Mouse (Mus musculus): ENCODE results near the gene Drc3. TPM values are rescaled to one million over a fixed set of nuclear protein-coding genes. Genes with fewer than 3 reads are reported as not detected.
"Not testable (repeated sequence)": the region's sequence is repeated elsewhere in the genome, so short reads cannot be mapped to it uniquely, and the experiment has no call there.

Gene Drc3
- polyA plus RNA-seq, 1 experiment from 2014 or later = 2.5 TPM

DNA sequence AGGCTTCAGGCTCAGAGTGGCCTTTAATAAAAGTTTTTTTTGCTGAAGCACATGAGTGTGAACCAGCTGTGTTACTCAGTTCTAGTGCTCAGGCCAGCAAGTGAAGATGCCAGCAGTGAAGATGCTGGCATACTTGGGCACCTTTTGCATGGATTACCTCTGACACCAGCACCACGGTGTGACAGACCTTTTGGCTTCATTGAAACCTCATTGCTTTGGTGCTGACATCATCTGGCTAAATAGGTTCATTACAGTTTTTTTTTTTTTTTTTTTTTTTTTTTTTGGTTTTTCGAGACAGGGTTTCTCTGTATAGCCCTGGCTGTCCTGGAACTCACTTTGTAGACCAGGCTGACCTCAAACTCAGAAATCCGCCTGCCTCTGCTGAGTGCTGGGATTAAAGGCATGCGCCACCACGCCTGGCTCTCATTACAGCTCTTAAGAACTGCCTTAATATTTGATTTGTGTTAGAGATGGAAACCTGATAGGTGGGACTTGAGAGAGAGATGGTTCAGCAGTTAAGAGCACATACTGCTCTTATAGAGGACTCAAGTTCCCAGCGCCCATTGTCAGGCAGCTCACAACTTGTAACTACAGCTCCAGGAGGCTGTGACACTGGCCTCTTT lies 69.0 kb downstream of the Drc3 start:
- Histone ChIP-seq H3K9ac (ENCODE audit: low read length) (no peak overlapping the region), H3K4me2 (ENCODE audit: low read depth, low read length) (no peak overlapping the region), H3K36me3 (ENCODE audit: control insufficient read depth, insufficient read depth) (peaks cover 8% of the 10 kb centered on the region), H3K4me1 (ENCODE audit: control insufficient read depth, insufficient read depth, low read length) (peaks cover 10% of the 10 kb centered on the region), H3K4me3 (ENCODE audit: low read length) (no peak overlapping the region), H3K27ac (ENCODE audit: low read length) (no peak overlapping the region), H3K9me3 (replicated peaks; ENCODE audit: control insufficient read depth, low read length) (no peaks in the 10 kb centered on the region), H3K27me3 (ENCODE audit: control insufficient read depth, insufficient read depth, low read length) (no peaks in the 10 kb centered on the region)
- 69% methylated on average over 5 of the region's 6 CpGs for WGBS
- no peak for ATAC-seq (replicated peaks; ENCODE audit: extremely low read depth, insufficient read depth, low FRiP score)

DNA sequence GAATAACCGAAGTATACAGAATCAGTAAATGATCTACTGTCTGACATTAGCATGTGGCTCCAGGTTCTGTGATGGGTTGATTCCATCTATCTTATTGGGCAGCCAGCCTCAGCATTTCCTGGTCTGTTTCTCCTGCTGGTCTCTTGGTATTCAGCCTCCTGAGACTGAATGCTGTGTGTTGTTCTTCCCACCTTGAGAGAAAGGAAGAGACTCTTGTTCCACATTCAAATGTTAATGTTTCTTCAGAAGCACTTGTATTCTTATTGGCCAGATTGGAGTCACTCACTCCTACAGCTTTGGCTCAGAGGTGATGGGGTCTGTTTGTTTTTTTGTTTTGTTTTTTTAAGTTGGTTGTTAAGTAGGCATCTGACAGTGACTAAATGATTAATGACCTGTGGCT lies 69.9 kb downstream of the Drc3 start:
- no peak overlapping the region for H3K27ac ChIP-seq (ENCODE audit: low read length)
- no peak overlapping the region for H3K9ac ChIP-seq (ENCODE audit: low read length)
- H3K4me1 ChIP-seq (ENCODE audit: control insufficient read depth, insufficient read depth, low read length) = peaks cover 10% of the 10 kb centered on the region
- WGBS = 82% methylated on average over 1 of the region's 1 CpGs
- H3K36me3 ChIP-seq (ENCODE audit: control insufficient read depth, insufficient read depth) = peaks cover 8% of the 10 kb centered on the region
- H3K4me3 ChIP-seq (ENCODE audit: low read length) = no peak overlapping the region
- ATAC-seq (replicated peaks; ENCODE audit: extremely low read depth, insufficient read depth, low FRiP score) = no peak
- H3K4me2 ChIP-seq (ENCODE audit: low read depth, low read length) = no peak overlapping the region
- H3K27me3 ChIP-seq (ENCODE audit: control insufficient read depth, insufficient read depth, low read length) = no peaks in the 10 kb centered on the region
- no peaks in the 10 kb centered on the region for H3K9me3 ChIP-seq (replicated peaks; ENCODE audit: control insufficient read depth, low read length)

GRCm38 (mm10) chr11:60426417-60426816 lies 73.3 kb downstream of the Drc3 start:
- Histone ChIP-seq H3K27me3 (ENCODE audit: control insufficient read depth, insufficient read depth, low read length) (no peaks in the 10 kb centered on the region), H3K4me3 (ENCODE audit: low read length) (no peak overlapping the region), H3K36me3 (ENCODE audit: control insufficient read depth, insufficient read depth) (peaks cover 10% of the 10 kb centered on the region), H3K27ac (ENCODE audit: low read length) (no peak overlapping the region), H3K4me1 (ENCODE audit: control insufficient read depth, insufficient read depth, low read length) (no peaks in the 10 kb centered on the region), H3K4me2 (ENCODE audit: low read depth, low read length) (no peak overlapping the region), H3K9ac (ENCODE audit: low read length) (no peak overlapping the region), H3K9me3 (replicated peaks; ENCODE audit: control insufficient read depth, low read length) (no peaks in the 10 kb centered on the region)
- ATAC-seq (replicated peaks; ENCODE audit: extremely low read depth, insufficient read depth, low FRiP score) = no peak
- 91% methylated on average over 1 of the region's 1 CpGs for WGBS

DNA sequence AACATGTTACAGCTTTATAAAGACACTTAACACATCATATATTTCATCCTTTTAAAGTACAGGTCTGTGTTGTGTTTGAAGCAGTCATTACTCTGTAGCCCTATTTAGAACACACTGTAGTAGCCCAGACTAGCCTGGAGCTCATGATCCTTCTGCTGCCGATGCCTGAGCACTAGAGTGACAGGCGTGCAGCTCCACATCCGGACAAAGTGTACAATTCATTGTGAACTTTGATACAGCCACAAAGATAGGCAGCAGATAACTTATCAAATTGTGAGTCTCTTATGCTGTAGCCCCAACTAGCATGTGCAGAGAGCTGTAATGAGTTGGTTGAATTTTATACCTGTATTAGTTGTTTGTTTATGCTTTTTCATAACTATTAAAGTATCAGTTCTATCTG lies 74.5 kb downstream of the Drc3 start:
- ATAC-seq (replicated peaks; ENCODE audit: extremely low read depth, insufficient read depth, low FRiP score) = no peak
- Histone ChIP-seq H3K4me1 (ENCODE audit: control insufficient read depth, insufficient read depth, low read length) (no peaks in the 10 kb centered on the region), H3K36me3 (ENCODE audit: control insufficient read depth, insufficient read depth) (peaks cover 15% of the 10 kb centered on the region), H3K4me2 (ENCODE audit: low read depth, low read length) (no peak overlapping the region), H3K27me3 (ENCODE audit: control insufficient read depth, insufficient read depth, low read length) (no peaks in the 10 kb centered on the region), H3K27ac (ENCODE audit: low read length) (no peak overlapping the region), H3K4me3 (ENCODE audit: low read length) (no peak overlapping the region), H3K9me3 (replicated peaks; ENCODE audit: control insufficient read depth, low read length) (no peaks in the 10 kb centered on the region), H3K9ac (ENCODE audit: low read length) (no peak overlapping the region)
- 75% methylated on average over 3 of the region's 3 CpGs for WGBS

DNA sequence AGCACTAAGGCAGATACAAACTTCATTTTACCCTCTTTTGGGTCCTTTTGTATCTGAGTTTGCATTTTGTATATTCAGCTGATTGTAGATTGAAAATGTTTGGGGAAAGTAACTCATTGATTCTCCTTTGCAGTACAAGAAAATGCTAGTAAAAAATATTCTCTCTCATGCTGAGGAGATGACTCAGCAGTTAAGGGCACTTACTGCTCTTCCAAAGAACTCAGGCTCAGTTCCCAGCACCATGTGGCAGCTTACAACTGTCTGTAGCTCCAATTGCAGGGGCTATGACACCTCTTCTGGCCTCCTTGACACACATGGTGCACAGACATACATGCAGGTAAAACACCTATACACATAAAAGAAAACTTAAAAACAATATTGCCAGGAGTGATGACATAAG lies 80.4 kb downstream of the Drc3 start:
- no peak overlapping the region for H3K4me3 ChIP-seq (ENCODE audit: low read length)
- H3K27ac ChIP-seq (ENCODE audit: low read length) = no peak overlapping the region
- no peaks in the 10 kb centered on the region for H3K9me3 ChIP-seq (replicated peaks; ENCODE audit: control insufficient read depth, low read length)
- H3K4me2 ChIP-seq (ENCODE audit: low read depth, low read length) = no peak overlapping the region
- H3K27me3 ChIP-seq (ENCODE audit: control insufficient read depth, insufficient read depth, low read length) = no peaks in the 10 kb centered on the region
- H3K4me1 ChIP-seq (ENCODE audit: control insufficient read depth, insufficient read depth, low read length) = no peaks in the 10 kb centered on the region
- ATAC-seq (replicated peaks; ENCODE audit: extremely low read depth, insufficient read depth, low FRiP score) = no peak
- H3K9ac ChIP-seq (ENCODE audit: low read length) = no peak overlapping the region
- peaks cover 35% of the 10 kb centered on the region for H3K36me3 ChIP-seq (ENCODE audit: control insufficient read depth, insufficient read depth)

DNA sequence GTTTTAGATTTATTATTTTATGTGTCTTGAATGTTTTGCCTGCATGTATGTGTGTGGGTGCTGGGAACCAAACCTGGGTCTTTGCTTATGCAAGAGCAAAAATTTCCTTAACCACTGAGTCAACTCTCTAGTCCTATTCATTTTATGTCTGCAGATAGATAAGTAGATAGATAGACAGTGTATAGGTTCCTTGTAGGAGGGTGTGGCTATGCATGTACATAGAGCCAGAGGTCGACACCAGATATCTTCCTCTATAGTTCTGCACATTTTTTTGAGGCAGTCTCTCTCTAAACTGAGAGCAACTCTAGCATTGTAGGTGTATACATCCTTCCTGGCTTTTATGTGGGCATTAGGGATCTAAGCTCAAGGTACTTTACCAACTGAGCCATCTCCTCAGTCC lies 82.0 kb downstream of the Drc3 start:
- ATAC-seq (replicated peaks; ENCODE audit: extremely low read depth, insufficient read depth, low FRiP score) = no peak
- Histone ChIP-seq H3K27me3 (ENCODE audit: control insufficient read depth, insufficient read depth, low read length) (no peaks in the 10 kb centered on the region), H3K36me3 (ENCODE audit: control insufficient read depth, insufficient read depth) (peaks cover 33% of the 10 kb centered on the region), H3K27ac (ENCODE audit: low read length) (no peak overlapping the region), H3K4me1 (ENCODE audit: control insufficient read depth, insufficient read depth, low read length) (no peaks in the 10 kb centered on the region), H3K4me2 (ENCODE audit: low read depth, low read length) (no peak overlapping the region), H3K9ac (ENCODE audit: low read length) (no peak overlapping the region), H3K4me3 (ENCODE audit: low read length) (no peak overlapping the region), H3K9me3 (replicated peaks; ENCODE audit: control insufficient read depth, low read length) (no peaks in the 10 kb centered on the region)
- 92% methylated on average over 1 of the region's 1 CpGs for WGBS

DNA sequence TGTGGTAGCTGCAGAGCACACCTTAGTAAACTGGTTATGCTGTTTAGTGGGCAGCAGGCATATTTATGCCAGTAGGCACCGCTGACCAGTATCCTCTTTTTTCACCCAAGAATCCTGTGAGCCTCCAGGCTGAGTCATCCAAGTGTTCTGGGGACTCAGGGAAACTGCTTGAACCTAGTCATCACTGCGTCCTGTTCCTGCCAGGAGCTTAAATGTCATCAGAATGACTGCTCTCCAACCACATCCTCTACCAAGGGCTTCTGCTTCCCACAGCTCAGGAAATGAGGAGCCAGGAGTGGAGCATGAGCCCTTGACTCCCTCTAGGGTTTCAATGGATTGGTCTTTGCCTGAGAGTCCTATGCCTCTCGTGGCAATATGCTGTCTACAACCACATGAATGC lies 83.5 kb downstream of the Drc3 start:
- Histone ChIP-seq H3K4me3 (ENCODE audit: low read length) (no peak overlapping the region), H3K4me2 (ENCODE audit: low read depth, low read length) (no peak overlapping the region), H3K27ac (ENCODE audit: low read length) (no peak overlapping the region), H3K4me1 (ENCODE audit: control insufficient read depth, insufficient read depth, low read length) (no peaks in the 10 kb centered on the region), H3K27me3 (ENCODE audit: control insufficient read depth, insufficient read depth, low read length) (no peaks in the 10 kb centered on the region), H3K9me3 (replicated peaks; ENCODE audit: control insufficient read depth, low read length) (no peaks in the 10 kb centered on the region), H3K9ac (ENCODE audit: low read length) (no peak overlapping the region), H3K36me3 (ENCODE audit: control insufficient read depth, insufficient read depth) (peaks cover 39% of the 10 kb centered on the region)
- WGBS = 83% methylated on average over 3 of the region's 3 CpGs
- ATAC-seq (replicated peaks; ENCODE audit: extremely low read depth, insufficient read depth, low FRiP score) = no peak

DNA sequence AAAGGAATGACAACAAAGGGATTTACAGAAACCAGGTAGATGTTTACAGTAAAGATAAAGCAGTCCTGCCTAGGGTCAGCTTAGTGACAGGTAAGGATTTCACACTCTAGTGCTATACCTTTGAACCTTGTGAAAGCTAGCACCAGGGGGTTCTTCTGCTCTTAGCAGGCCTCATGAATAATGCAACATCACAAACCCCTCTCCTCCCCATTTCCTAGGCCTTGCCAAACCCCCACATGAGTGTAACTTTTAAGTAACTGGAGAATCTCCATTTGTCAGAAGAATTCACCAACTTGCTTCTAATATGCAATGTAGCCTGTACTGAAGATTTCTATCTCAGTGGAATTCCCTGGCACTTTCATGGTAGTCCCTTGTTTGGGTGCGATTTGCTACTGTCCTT lies 86.5 kb downstream of the Drc3 start:
- not testable (repeated sequence) for ATAC-seq (replicated peaks; ENCODE audit: extremely low read depth, insufficient read depth, low FRiP score); H3K4me3 ChIP-seq (ENCODE audit: low read length); H3K4me2 ChIP-seq (ENCODE audit: low read depth, low read length); H3K4me1 ChIP-seq (ENCODE audit: control insufficient read depth, insufficient read depth, low read length); H3K27ac ChIP-seq (ENCODE audit: low read length); H3K9me3 ChIP-seq (replicated peaks; ENCODE audit: control insufficient read depth, low read length); H3K27me3 ChIP-seq (ENCODE audit: control insufficient read depth, insufficient read depth, low read length); H3K9ac ChIP-seq (ENCODE audit: low read length)
- H3K36me3 ChIP-seq (ENCODE audit: control insufficient read depth, insufficient read depth) = peaks cover 44% of the 10 kb centered on the region
- WGBS = 31% methylated on average over 1 of the region's 1 CpGs

DNA sequence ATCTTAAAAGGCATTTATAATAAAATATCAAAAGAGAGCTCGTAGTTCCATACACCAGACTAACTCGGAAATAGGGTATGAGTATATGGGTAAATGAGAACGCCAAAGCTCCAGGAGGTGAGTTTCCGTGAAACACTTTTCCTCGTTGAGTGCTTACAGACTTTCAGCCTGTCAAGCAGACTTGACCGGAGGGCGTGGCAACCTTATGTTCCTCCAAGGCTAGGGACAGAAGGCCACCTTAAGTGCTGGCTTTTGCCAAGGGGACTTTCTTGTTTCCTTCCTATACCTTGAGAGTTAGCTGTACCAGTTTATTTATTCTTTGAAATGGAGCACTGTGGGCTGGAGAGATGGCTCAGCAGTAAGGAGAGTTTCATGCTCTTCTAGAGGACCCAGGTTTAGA lies 87.0 kb downstream of the Drc3 start:
- Histone ChIP-seq H3K4me1 (ENCODE audit: control insufficient read depth, insufficient read depth, low read length) (no peaks in the 10 kb centered on the region), H3K36me3 (ENCODE audit: control insufficient read depth, insufficient read depth) (peaks cover 41% of the 10 kb centered on the region)
- 55% methylated on average over 7 of the region's 7 CpGs for WGBS

More for the DNA sequence above, 87.0 kb downstream of the Drc3 start:
- Histone ChIP-seq H3K4me3 (ENCODE audit: low read length) (no peak overlapping the region), H3K9ac (ENCODE audit: low read length) (no peak overlapping the region), H3K27me3 (ENCODE audit: control insufficient read depth, insufficient read depth, low read length) (no peaks in the 10 kb centered on the region), H3K4me2 (ENCODE audit: low read depth, low read length) (no peak overlapping the region), H3K9me3 (replicated peaks; ENCODE audit: control insufficient read depth, low read length) (no peaks in the 10 kb centered on the region), H3K27ac (ENCODE audit: low read length) (no peak overlapping the region)
- ATAC-seq (replicated peaks; ENCODE audit: extremely low read depth, insufficient read depth, low FRiP score) = no peak

Measured in heart, embryonic 16.5 days (tissue).